Comparison of ENCODE assay signal across 9 mouse cellular contexts in genomic region chr15:84466458-84467267, GRCm38 (mm10). TPM values are rescaled to one million over a fixed set of nuclear protein-coding genes. Genes with fewer than 3 reads are reported as not detected.
DNase-seq lines count a peak whose midpoint lies in the region; ATAC-seq and TF ChIP-seq lines count a peak whose summit lies in the region.
"Had no signal": no experiment of that assay in that cellular context is flagged by ENCODE, and none has a peak within 500 bp of the region (broad histone marks: within the 10 kb centered on the region; RNA-seq: fewer than 3 reads in every experiment).

No protein-coding gene starts in this region.

- no peaks in the 10 kb centered on the region for H3K27me3 ChIP-seq in neural tube, embryonic 12.5 days (replicated peaks)
- H3K27me3 ChIP-seq in lung, postnatal 0 days (replicated peaks; ENCODE audit: insufficient read depth, low read length), result no peaks in the 10 kb centered on the region
- no peaks in the 10 kb centered on the region for H3K27me3 ChIP-seq in stomach, embryonic 15.5 days (replicated peaks)

- TF ChIP-seq CTCF in lung, postnatal 0 days (IDR thresholded peaks at IDR 0.05), result no peak

- ATAC-seq in neural tube, embryonic 12.5 days (ENCODE audit: low FRiP score, low read depth), result peak; percentile 68; the same call in 1 of the 2 replicates
- ATAC-seq in lung, postnatal 0 days, result peak; percentile 73
- peak; percentile 47; the same call in 1 of the 2 replicates for ATAC-seq in stomach, embryonic 15.5 days (ENCODE audit: insufficient read depth, low FRiP score, low read depth)
- ATAC-seq in CD4-positive, CD25-positive, alpha-beta regulatory T cell, adult 4 months, result no peak

- H3K27ac ChIP-seq in neural tube, embryonic 12.5 days, result no peak overlapping the region
- H3K27ac ChIP-seq in lung, postnatal 0 days (ENCODE audit: low read length), result no peak overlapping the region
- peak overlapping the region; percentile 74 for H3K27ac ChIP-seq in stomach, embryonic 15.5 days
- H3K27ac ChIP-seq: heart, embryonic 15.5 days had no signal

- intact Hi-C loops in left cerebral cortex, postnatal 10 days (cut with DNase I), result no loop called here

- H3K36me3 ChIP-seq in neural tube, embryonic 12.5 days, result no peaks in the 10 kb centered on the region
- no peaks in the 10 kb centered on the region for H3K36me3 ChIP-seq in lung, postnatal 0 days (ENCODE audit: insufficient read depth, low read length)
- H3K36me3 ChIP-seq in stomach, embryonic 15.5 days, result no peaks in the 10 kb centered on the region
- H3K36me3 ChIP-seq: heart, embryonic 15.5 days had no signal

- H3K9me3 ChIP-seq in neural tube, embryonic 12.5 days, result no peaks in the 10 kb centered on the region
- H3K9me3 ChIP-seq in lung, postnatal 0 days (ENCODE audit: low read length), result no peaks in the 10 kb centered on the region
- no peaks in the 10 kb centered on the region for H3K9me3 ChIP-seq in stomach, embryonic 15.5 days
- H3K9me3 ChIP-seq: heart, embryonic 15.5 days had no signal

- 39% methylated on average over 13 of the region's 13 CpGs for WGBS in neural tube, embryonic 12.5 days
- 22% methylated on average over 13 of the region's 13 CpGs for WGBS in lung, postnatal 0 days
- WGBS in stomach, embryonic 15.5 days, result 34% methylated on average over 13 of the region's 13 CpGs

- DNase-seq in neural tube, embryonic 10.5 days (ENCODE audit: extremely low spot score, low spot score), result no peak
- DNase-seq in heart, adult 9 months (ENCODE audit: low spot score in 2 of 2), result peak; percentile 42 to 47
- peak; percentile 52 for DNase-seq in lung, postnatal 0 days (ENCODE audit: low spot score)
- no peak for DNase-seq in left cerebral cortex, postnatal 10 days (ENCODE audit: extremely low spot score in 1 of 2, low spot score in 2 of 2)
- DNase-seq in layer of hippocampus, postnatal 25 days (ENCODE audit: extremely low spot score in 1 of 2, low spot score in 1 of 2), result no peak

- H3K4me2 ChIP-seq in neural tube, embryonic 12.5 days (replicated peaks), result no peak overlapping the region
- no peak overlapping the region for H3K4me2 ChIP-seq in lung, postnatal 0 days (replicated peaks; ENCODE audit: low read depth, low read length)
- 0 out of 2 replicates have a peak overlapping the region, but pooled peaks have one; percentile 13 for H3K4me2 ChIP-seq in stomach, embryonic 15.5 days
- H3K4me2 ChIP-seq: heart, embryonic 15.5 days had no signal

- H3K9ac ChIP-seq in neural tube, embryonic 12.5 days, result no peak overlapping the region
- no peak overlapping the region for H3K9ac ChIP-seq in lung, postnatal 0 days (replicated peaks; ENCODE audit: low read depth)
- H3K9ac ChIP-seq in stomach, embryonic 15.5 days, result no peak overlapping the region
- H3K9ac ChIP-seq: heart, embryonic 15.5 days had no signal

- no peak for TF ChIP-seq EP300 in lung, postnatal 0 days (IDR thresholded peaks at IDR 0.05)

- peaks cover 17% of the 10 kb centered on the region; the same call in 1 of the 2 replicates for H3K4me1 ChIP-seq in neural tube, embryonic 12.5 days
- no peaks in the 10 kb centered on the region for H3K4me1 ChIP-seq in lung, postnatal 0 days (ENCODE audit: insufficient read depth, low read depth, low read length)
- peaks cover 13% of the 10 kb centered on the region; the same call in 1 of the 2 replicates for H3K4me1 ChIP-seq in stomach, embryonic 15.5 days

- H3K4me3 ChIP-seq in neural tube, embryonic 12.5 days, result no peak overlapping the region
- no peak overlapping the region for H3K4me3 ChIP-seq in lung, postnatal 0 days (ENCODE audit: low read depth, low read length)
- H3K4me3 ChIP-seq in stomach, embryonic 15.5 days (replicated peaks), result no peak overlapping the region
- H3K4me3 ChIP-seq: heart, embryonic 15.5 days had no signal

RNA-seq across cellular contexts. Expression of gene Shisal1, which starts 19.8 kb away (rescaled TPM):
- 7.4 and 9.9 TPM in 2 replicates for polyA plus RNA-seq in neural tube, embryonic 12.5 days (2016; fragmentation: Nextera tagmentation; extraction: Ambion mirVana)
- 0.06 and 0.08 TPM in 2 replicates for polyA plus RNA-seq in lung, postnatal 0 days (2015; fragmentation: Nextera tagmentation; extraction: Ambion mirVana)
- 2.6 and 3.3 TPM in 2 replicates for polyA plus RNA-seq in stomach, embryonic 15.5 days (2015; fragmentation: Nextera tagmentation; extraction: Ambion mirVana)
- polyA plus RNA-seq in CD4-positive, CD25-positive, alpha-beta regulatory T cell, adult 4 months (2017; shearing (Covaris generic)), result not detected
- total RNA-seq in left cerebral cortex, postnatal 10 days (2021), result 10 to 100 TPM; 51.4 to 54.1 TPM
- total RNA-seq in layer of hippocampus, postnatal 25 days (2021), result 10 to 100 TPM; 62.5 to 65.1 TPM

Comparison
In these comparisons a context has a peak if more than half of its experiments do, and no peak if none do; other contexts are left out.
1. DNase-seq: peak in heart, adult 9 months (2 of 2) and lung, postnatal 0 days (single experiment); none in neural tube, embryonic 10.5 days (single experiment), left cerebral cortex, postnatal 10 days (0 of 2) and layer of hippocampus, postnatal 25 days (0 of 2).